Mouse (Mus musculus) lung, embryonic 14.5 days (tissue): ENCODE measurements at regions not wholly inside any gene's neighbourhood (a gene's known extent, or its start where the extent isn't known, plus 50 kb on each side); places are given as distances from the start of the nearest gene placed in this dataset.

Source experiments
- ATAC-seq: fragments of 200-750 bp; cut with Nextera tagmentation; 2 replicates; pipeline ENCODE4 v1.8.0; 2017; ENCODE audit warnings: mild to moderate bottlenecking, moderate TSS enrichment, moderate library complexity; ENCODE audit not compliant: insufficient read depth
- DNase-seq: peaks from one replicate; pipeline ENCODE4 v3.0.0-alpha.2; 2015
- H3K27ac ChIP-seq: fragments of 300-500 bp; sonication (generic); 2 replicates; pipeline ENCODE4 v1.5.1; 2014; ENCODE audit warnings: low read depth, mild to moderate bottlenecking, moderate library complexity
- H3K27me3 ChIP-seq: fragments of 300-500 bp; sonication (generic); 2 replicates; pipeline ENCODE4 v1.6.1; 2014; ENCODE audit warnings: low read length, control low read depth; ENCODE audit not compliant: insufficient read depth
- H3K36me3 ChIP-seq: fragments of 300-500 bp; sonication (generic); 2 replicates; pipeline ENCODE4 v1.6.1; 2014; ENCODE audit warnings: control low read depth; ENCODE audit not compliant: insufficient read depth
- H3K4me1 ChIP-seq: fragments of 300-500 bp; sonication (generic); 2 replicates; pipeline ENCODE4 v1.6.1; 2014; ENCODE audit warnings: antibody characterized with exemption, control low read depth; ENCODE audit not compliant: insufficient read depth
- H3K4me2 ChIP-seq: fragments of 300-500 bp; sonication (generic); 2 replicates; pipeline ENCODE4 v1.6.1; 2014; ENCODE audit warnings: mild to moderate bottlenecking
- H3K4me3 ChIP-seq: fragments of 300-500 bp; sonication (generic); 2 replicates; pipeline ENCODE4 v1.5.1; 2014; ENCODE audit warnings: low read depth, low read length
- H3K9ac ChIP-seq: fragments of 300-500 bp; sonication (generic); 2 replicates; pipeline ENCODE4 v1.6.1; 2014
- H3K9me3 ChIP-seq: fragments of 300-500 bp; sonication (generic); 2 replicates; pipeline ENCODE4 v1.6.1; 2016; ENCODE audit warnings: low read depth, low read length, control low read depth
- CTCF ChIP-seq: IDR thresholded peaks from 2 replicates; pipeline ENCODE4 v1.5.1; 2016; ENCODE audit warnings: antibody characterized with exemption, low read depth
- WGBS: fragments of 180-500 bp; shearing (Covaris S2); extraction: QIAGEN DNeasy Blood & Tissue Kit; methylation state at CpG from one replicate; pipeline ENCODE4 v1.1.7; 2014; 5-methylcytosine and 5-hydroxymethylcytosine counted together

- no peak for TF ChIP-seq CTCF
- H3K27ac ChIP-seq = no peak overlapping the region
- H3K4me1 ChIP-seq = no peaks in the 10 kb centered on the region
- H3K4me3 ChIP-seq = no peak overlapping the region
- DNase-seq = peak; percentile 81
- no peaks in the 10 kb centered on the region for H3K9me3 ChIP-seq
- no peak overlapping the region for H3K9ac ChIP-seq
- ATAC-seq = peak; percentile 90
- no peaks in the 10 kb centered on the region for H3K36me3 ChIP-seq
- H3K27me3 ChIP-seq = no peaks in the 10 kb centered on the region
- H3K4me2 ChIP-seq = no peak overlapping the region
- 28% methylated on average over 5 of the region's 5 CpGs for WGBS
These were observed 143.5 kb downstream of the 1700129C05Rik start for GRCm38 (mm10) chr14:58999106-58999778.

GRCm38 (mm10) chr14:58994994-58995393 lies 147.7 kb downstream of the 1700129C05Rik start:
- Histone ChIP-seq H3K27ac (no peak overlapping the region), H3K4me2 (no peak overlapping the region), H3K36me3 (no peaks in the 10 kb centered on the region), H3K4me3 (no peak overlapping the region), H3K9me3 (no peaks in the 10 kb centered on the region), H3K4me1 (no peaks in the 10 kb centered on the region; the same call in 1 of the 2 replicates), H3K27me3 (no peaks in the 10 kb centered on the region), H3K9ac (no peak overlapping the region)
- 79% methylated on average over 6 of the region's 6 CpGs for WGBS
- TF ChIP-seq CTCF = no peak
- ATAC-seq = no peak
- no peak for DNase-seq

DNA sequence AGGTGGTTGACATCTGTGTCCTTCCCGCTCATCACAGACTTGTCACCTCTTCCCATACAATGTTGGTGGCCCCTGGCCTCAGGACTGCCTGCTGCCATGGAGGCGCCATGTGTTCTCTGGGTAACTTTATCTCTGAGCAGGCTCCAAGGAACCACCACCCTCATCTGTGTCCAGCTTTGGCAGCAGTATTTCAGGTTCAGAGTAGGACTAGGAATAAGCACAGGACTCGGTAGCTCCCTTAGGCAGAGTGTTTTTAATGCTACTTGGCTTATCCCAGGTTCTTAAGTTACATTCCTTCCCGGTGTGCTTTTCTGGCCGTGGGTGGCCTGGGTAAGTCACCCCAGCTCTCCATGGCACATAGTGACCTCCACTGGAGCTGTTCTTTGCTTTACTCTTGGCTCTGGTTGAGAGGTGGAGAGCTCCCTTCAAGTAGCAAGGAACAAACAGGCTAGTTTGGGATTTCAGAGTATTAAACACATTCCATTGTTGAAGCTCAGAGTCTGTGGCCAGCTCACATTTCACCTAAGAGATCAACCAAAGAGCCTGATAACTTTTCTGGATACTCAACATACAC lies 153.0 kb downstream of the 1700129C05Rik start:
- peak; percentile 69; the same call in 1 of the 2 replicates for ATAC-seq

GRCm38 (mm10) chr14:58987688-58988087 lies 155.0 kb downstream of the 1700129C05Rik start:
- WGBS = 34% methylated on average over 8 of the region's 8 CpGs

More for the DNA sequence above, 153.0 kb downstream of the 1700129C05Rik start:
- WGBS = 58% methylated on average over 5 of the region's 5 CpGs
- Histone ChIP-seq H3K27me3 (no peaks in the 10 kb centered on the region), H3K9me3 (no peaks in the 10 kb centered on the region), H3K4me1 (no peaks in the 10 kb centered on the region; the same call in none of the 2 replicates), H3K4me2 (no peak overlapping the region), H3K36me3 (no peaks in the 10 kb centered on the region), H3K4me3 (no peak overlapping the region), H3K27ac (0 out of 2 replicates have a peak overlapping the region, but pooled peaks have one; percentile 36), H3K9ac (no peak overlapping the region)
- TF ChIP-seq CTCF = no peak
- peak; percentile 18 for DNase-seq

DNA sequence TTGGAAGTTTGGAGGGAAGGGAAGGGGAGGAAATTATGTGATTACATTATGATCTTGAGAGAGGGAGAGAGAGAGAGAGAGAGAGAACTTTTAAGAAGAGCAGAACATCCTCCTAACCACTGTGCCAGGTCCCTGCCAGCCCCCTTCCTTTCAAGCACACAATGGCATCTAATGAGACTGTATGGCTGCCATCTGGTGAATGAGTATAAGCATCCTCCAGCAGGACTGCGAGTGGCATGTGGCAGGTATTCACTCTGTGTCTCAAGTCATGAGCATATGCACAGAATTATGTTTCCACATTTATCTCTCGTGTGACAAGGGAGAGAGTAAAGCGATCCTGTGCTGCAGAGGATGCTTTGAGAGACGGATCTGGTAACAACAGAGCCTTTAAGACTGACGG lies 156.9 kb downstream of the 1700129C05Rik start:
- Histone ChIP-seq H3K4me3 (no peak overlapping the region), H3K9ac (no peak overlapping the region), H3K27ac (no peak overlapping the region), H3K27me3 (no peaks in the 10 kb centered on the region), H3K4me1 (no peaks in the 10 kb centered on the region; the same call in 1 of the 2 replicates), H3K4me2 (no peak overlapping the region), H3K9me3 (no peaks in the 10 kb centered on the region), H3K36me3 (no peaks in the 10 kb centered on the region)
- TF ChIP-seq CTCF = no peak
- 77% methylated on average over 5 of the region's 5 CpGs for WGBS
- DNase-seq (no peak), ATAC-seq (no peak)

More at GRCm38 (mm10) chr14:58987688-58988087, 155.0 kb downstream of the 1700129C05Rik start:
- Histone ChIP-seq H3K4me2 (no peak overlapping the region), H3K9ac (no peak overlapping the region), H3K4me3 (no peak overlapping the region), H3K9me3 (no peaks in the 10 kb centered on the region), H3K4me1 (no peaks in the 10 kb centered on the region; the same call in none of the 2 replicates), H3K36me3 (no peaks in the 10 kb centered on the region), H3K27me3 (no peaks in the 10 kb centered on the region), H3K27ac (no peak overlapping the region)
- no peak for TF ChIP-seq CTCF
- DNase-seq = peak; percentile 21
- no peak for ATAC-seq

GRCm38 (mm10) chr14:58976791-58977190 lies 165.9 kb downstream of the 1700129C05Rik start:
- no peaks in the 10 kb centered on the region for H3K9me3 ChIP-seq
- H3K4me1 ChIP-seq = no peaks in the 10 kb centered on the region
- no peaks in the 10 kb centered on the region for H3K36me3 ChIP-seq
- DNase-seq (no peak), ATAC-seq (no peak)
- no peak overlapping the region for H3K9ac ChIP-seq
- no peak overlapping the region for H3K4me2 ChIP-seq
- no peak overlapping the region for H3K4me3 ChIP-seq
- no peaks in the 10 kb centered on the region for H3K27me3 ChIP-seq
- no peak overlapping the region for H3K27ac ChIP-seq
- WGBS = 77% methylated on average over 4 of the region's 4 CpGs
- TF ChIP-seq CTCF = no peak

DNA sequence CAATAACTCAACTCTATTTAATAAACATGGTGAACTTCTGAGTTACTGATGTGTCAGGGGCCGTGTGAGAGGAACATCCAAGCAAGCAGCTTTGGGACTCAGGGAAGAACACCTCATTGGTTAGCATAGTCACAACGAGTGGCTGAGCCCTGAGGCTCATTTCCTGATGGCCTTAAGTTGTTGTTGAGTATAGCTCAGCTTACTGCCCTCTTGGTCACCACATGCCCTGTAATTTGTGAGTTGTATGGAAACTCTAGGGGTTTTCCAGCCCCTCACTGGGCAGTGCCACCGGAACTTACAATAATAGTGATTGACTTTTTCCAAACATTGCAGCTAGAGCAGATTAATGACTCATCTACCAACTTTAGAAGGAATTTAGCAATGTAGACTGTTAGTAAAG lies 173.4 kb downstream of the 1700129C05Rik start:
- ATAC-seq (no peak), DNase-seq (no peak)
- H3K36me3 ChIP-seq = no peaks in the 10 kb centered on the region
- no peaks in the 10 kb centered on the region for H3K9me3 ChIP-seq
- TF ChIP-seq CTCF = no peak
- no peaks in the 10 kb centered on the region for H3K4me1 ChIP-seq
- H3K27me3 ChIP-seq = no peaks in the 10 kb centered on the region
- no peak overlapping the region for H3K4me3 ChIP-seq
- H3K9ac ChIP-seq = no peak overlapping the region
- H3K4me2 ChIP-seq = no peak overlapping the region
- 39% methylated on average over 3 of the region's 3 CpGs for WGBS
- no peak overlapping the region for H3K27ac ChIP-seq
